Mouse (Mus musculus) urinary bladder, adult 2 months (tissue): ENCODE measurements around the gene Tead1. TPM values are rescaled to one million over a fixed set of nuclear protein-coding genes. Genes with fewer than 3 reads are reported as not detected.

Experiments used
- DNase-seq: peaks from one replicate; pipeline ENCODE4 v3.0.0; 2022; ENCODE audit warnings: low spot score
- polyA plus RNA-seq: library from polyadenylated mRNA; depleted of rRNA; stranded (reverse); fragments of >200 nt; gene quantifications from 2 replicates; pipeline ENCODE4 v1.2.3, GENCODE M21; 2012; rRNA removed

Gene Tead1
- polyA plus RNA-seq = 43.5 and 60.2 TPM in 2 replicates

GRCm38 (mm10) chr7:112679171-112679512 lies at the start of gene Tead1:
Tead1 (plus strand) TSS chr7:112679318.
- DNase-seq = peak; percentile 98

- no peak for DNase-seq
These were observed 44.5 kb upstream of the Tead1 start for GRCm38 (mm10) chr7:112634505-112635213.

GRCm38 (mm10) chr7:112635936-112636335 lies 43.2 kb upstream of the Tead1 start:
- no peak for DNase-seq

- DNase-seq = no peak
These were observed 35.1 kb upstream of the Tead1 start for GRCm38 (mm10) chr7:112643866-112644543.

GRCm38 (mm10) chr7:112644701-112645100 lies 34.4 kb upstream of the Tead1 start:
- DNase-seq = no peak

GRCm38 (mm10) chr7:112645724-112646123 lies 33.4 kb upstream of the Tead1 start:
- DNase-seq = no peak

- DNase-seq = no peak
These were observed 31.7 kb upstream of the Tead1 start for GRCm38 (mm10) chr7:112647417-112647816.

GRCm38 (mm10) chr7:112656141-112656662 lies 22.9 kb upstream of the Tead1 start:
- DNase-seq = peak; percentile 35

GRCm38 (mm10) chr7:112658939-112659338 lies 20.2 kb upstream of the Tead1 start:
- no peak for DNase-seq

GRCm38 (mm10) chr7:112659816-112660215 lies 19.3 kb upstream of the Tead1 start:
- DNase-seq = no peak

- no peak for DNase-seq
These were observed 18.8 kb upstream of the Tead1 start for GRCm38 (mm10) chr7:112660325-112660724.

- no peak for DNase-seq
These were observed 16.5 kb upstream of the Tead1 start for GRCm38 (mm10) chr7:112662398-112663313.

- DNase-seq = no peak
These were observed 15.7 kb upstream of the Tead1 start for GRCm38 (mm10) chr7:112663314-112663966.

- DNase-seq = no peak
These were observed 9.1 kb upstream of the Tead1 start for GRCm38 (mm10) chr7:112669993-112670392.

- peak; percentile 49 for DNase-seq
These were observed 524 bp upstream of the Tead1 start for GRCm38 (mm10) chr7:112678418-112679170.

GRCm38 (mm10) chr7:112679513-112680245 lies 561 bp downstream of the Tead1 start:
- peak; percentile 70 for DNase-seq

- peak; percentile 57 for DNase-seq
These were observed 1.6 kb downstream of the Tead1 start for GRCm38 (mm10) chr7:112680498-112681251.

- DNase-seq = no peak
These were observed 5.8 kb downstream of the Tead1 start for GRCm38 (mm10) chr7:112684626-112685561.
